Mouse (Mus musculus): ENCODE results near the gene Grhl1.

GRCm38 (mm10) chr12:24600074-24600473, 28.0 kb downstream of the Grhl1 start:
- TF ChIP-seq POLR2A (IDR thresholded peaks at IDR 0.05; ENCODE audit: insufficient read length, low read depth) (no peak), MYOG (IDR thresholded peaks at IDR 0.05; ENCODE audit: control insufficient read depth in 1 of 3, insufficient read depth in 1 of 3, insufficient read length in 2 of 3, low read depth in 2 of 3) (no peak), POLR2AphosphoS2 (IDR thresholded peaks at IDR 0.05; ENCODE audit: insufficient read length, low read depth) (no peak), REST (IDR thresholded peaks at IDR 0.05; ENCODE audit: insufficient read depth, insufficient read length) (no peak), MAX (IDR thresholded peaks at IDR 0.05; ENCODE audit: low read depth) (no peak), E2F4 (IDR thresholded peaks at IDR 0.05; ENCODE audit: insufficient read depth) (no peak), TCF3 (IDR thresholded peaks at IDR 0.05; ENCODE audit: insufficient read length, low read depth) (no peak), USF1 (IDR thresholded peaks at IDR 0.05; ENCODE audit: low read depth) (no peak), CEBPB (IDR thresholded peaks at IDR 0.05; ENCODE audit: insufficient read depth, poor library complexity, severe bottlenecking) (no peak), MYOD1 (IDR thresholded peaks at IDR 0.05; ENCODE audit: control insufficient read depth in 1 of 3, insufficient read length in 2 of 3, low read depth in 2 of 3) (no peak), TCF12 (IDR thresholded peaks at IDR 0.05; ENCODE audit: insufficient read depth, poor library complexity, severe bottlenecking) (no peak)
